Mouse (Mus musculus): ENCODE measurements at regions not wholly inside any gene's neighbourhood (a gene's known extent, or its start where the extent isn't known, plus 50 kb on each side); places are given as distances from the start of the nearest gene placed in this dataset.

- intact Hi-C loops (cut with DNase I): no loop called here
- no peak overlapping the region for H3K4me3 ChIP-seq
- H3K27ac ChIP-seq: no peak overlapping the region
- no peak for TF ChIP-seq CTCF (IDR thresholded peaks at IDR 0.05)
- DNase-seq (ENCODE audit: extremely low spot score in 1 of 2, low spot score in 2 of 2): peak in 1 of 2 experiments; percentile 40
Measured at GRCm38 (mm10) chr2:92544364-92545151, 54.9 kb upstream of the Chst1 start.

GRCm38 (mm10) chr2:92540841-92541240 lies 58.7 kb upstream of the Chst1 start:
- Histone ChIP-seq H3K4me3 (no peak overlapping the region), H3K27ac (no peak overlapping the region)
- DNase-seq (ENCODE audit: extremely low spot score in 1 of 2, low spot score in 2 of 2): no peak
- intact Hi-C loops (cut with DNase I): no loop called here
- TF ChIP-seq CTCF (IDR thresholded peaks at IDR 0.05): no peak

GRCm38 (mm10) chr2:92531996-92532395 lies 67.5 kb upstream of the Chst1 start:
- DNase-seq (ENCODE audit: extremely low spot score in 1 of 2, low spot score in 2 of 2): no peak
- no peak for TF ChIP-seq CTCF (IDR thresholded peaks at IDR 0.05)
- H3K4me3 ChIP-seq: no peak overlapping the region
- no peak overlapping the region for H3K27ac ChIP-seq
- intact Hi-C loops (cut with DNase I): loop anchor here (2.0 kb wide), 1 partner anchor 281 kb away; no protein-coding TSS in a partner anchor

- DNase-seq (ENCODE audit: extremely low spot score in 1 of 2, low spot score in 2 of 2): peak in 1 of 2 experiments; percentile 31
- intact Hi-C loops (cut with DNase I): loop anchor here (1.0 to 2.0 kb wide), 2 partner anchors 70 to 282 kb away; no protein-coding TSS in a partner anchor
Measured at GRCm38 (mm10) chr2:92530677-92531076, 68.8 kb upstream of the Chst1 start.

GRCm38 (mm10) chr2:92529670-92530322 lies 69.5 kb upstream of the Slc35c1 start:
- peak overlapping the region; percentile 96 for H3K27ac ChIP-seq
- intact Hi-C loops (cut with DNase I): loop anchor here (1.0 to 5.0 kb wide), 3 partner anchors 71 to 283 kb away; no protein-coding TSS in a partner anchor
- H3K4me3 ChIP-seq: peak overlapping the region; percentile 57
- TF ChIP-seq CTCF (IDR thresholded peaks at IDR 0.05): no peak
- DNase-seq (ENCODE audit: extremely low spot score in 1 of 2, low spot score in 2 of 2): peak in 1 of 2 experiments; percentile 42

More at GRCm38 (mm10) chr2:92530677-92531076, 68.8 kb upstream of the Chst1 start:
- no peak for TF ChIP-seq CTCF (IDR thresholded peaks at IDR 0.05)
- H3K27ac ChIP-seq: peak overlapping the region; percentile 96
- H3K4me3 ChIP-seq: no peak overlapping the region

GRCm38 (mm10) chr2:92529071-92529641 lies 68.8 kb upstream of the Slc35c1 start:
- no peak for TF ChIP-seq CTCF (IDR thresholded peaks at IDR 0.05)
- Histone ChIP-seq H3K27ac (peak overlapping the region; percentile 96), H3K4me3 (peak overlapping the region; percentile 57)
- intact Hi-C loops (cut with DNase I): loop anchor here (5.0 kb wide), 1 partner anchor 148 kb away; no protein-coding TSS in a partner anchor
- peak; percentile 85 to 89 for DNase-seq (ENCODE audit: extremely low spot score in 1 of 2, low spot score in 2 of 2)

- no peak for TF ChIP-seq CTCF (IDR thresholded peaks at IDR 0.05)
- peak overlapping the region; percentile 42; the same call in 1 of the 2 replicates for H3K27ac ChIP-seq
- intact Hi-C loops (cut with DNase I): loop anchor here (5.0 kb wide), 1 partner anchor 149 kb away; no protein-coding TSS in a partner anchor
- no peak for DNase-seq (ENCODE audit: extremely low spot score in 1 of 2, low spot score in 2 of 2)
- peak overlapping the region; percentile 57 for H3K4me3 ChIP-seq
Measured at GRCm38 (mm10) chr2:92528119-92528830, 67.9 kb upstream of the Slc35c1 start.

GRCm38 (mm10) chr2:92526676-92527395 lies 66.5 kb upstream of the Slc35c1 start:
- intact Hi-C loops (cut with DNase I): loop anchor here (5.0 kb wide), 1 partner anchor 150 kb away; no protein-coding TSS in a partner anchor
- no peak for DNase-seq (ENCODE audit: extremely low spot score in 1 of 2, low spot score in 2 of 2)
- no peak for TF ChIP-seq CTCF (IDR thresholded peaks at IDR 0.05)
- Histone ChIP-seq H3K27ac (no peak overlapping the region), H3K4me3 (no peak overlapping the region)

GRCm38 (mm10) chr2:92525628-92526027 lies 65.3 kb upstream of the Slc35c1 start:
- TF ChIP-seq CTCF (IDR thresholded peaks at IDR 0.05): no peak
- DNase-seq (ENCODE audit: extremely low spot score in 1 of 2, low spot score in 2 of 2): no peak
- intact Hi-C loops (cut with DNase I): loop anchor here (5.0 kb wide), 1 partner anchor 152 kb away; no protein-coding TSS in a partner anchor
- H3K4me3 ChIP-seq: no peak overlapping the region
- H3K27ac ChIP-seq: no peak overlapping the region

- no peak overlapping the region for H3K27ac ChIP-seq
- H3K4me3 ChIP-seq: no peak overlapping the region
- no peak for TF ChIP-seq CTCF (IDR thresholded peaks at IDR 0.05)
- intact Hi-C loops (cut with DNase I): loop anchor here (5.0 kb wide), 1 partner anchor 152 kb away; no protein-coding TSS in a partner anchor
- no peak for DNase-seq (ENCODE audit: extremely low spot score in 1 of 2, low spot score in 2 of 2)
Measured at GRCm38 (mm10) chr2:92525062-92525623, 64.8 kb upstream of the Slc35c1 start.
